Mouse (Mus musculus) cerebellum, adult 9-10 months (tissue): ENCODE measurements around the gene Slc1a5.

Experiments used
- DNase-seq: peaks from one replicate; pipeline ENCODE4 v3.0.0; 2022

The Slc1a5 gene

DNA sequence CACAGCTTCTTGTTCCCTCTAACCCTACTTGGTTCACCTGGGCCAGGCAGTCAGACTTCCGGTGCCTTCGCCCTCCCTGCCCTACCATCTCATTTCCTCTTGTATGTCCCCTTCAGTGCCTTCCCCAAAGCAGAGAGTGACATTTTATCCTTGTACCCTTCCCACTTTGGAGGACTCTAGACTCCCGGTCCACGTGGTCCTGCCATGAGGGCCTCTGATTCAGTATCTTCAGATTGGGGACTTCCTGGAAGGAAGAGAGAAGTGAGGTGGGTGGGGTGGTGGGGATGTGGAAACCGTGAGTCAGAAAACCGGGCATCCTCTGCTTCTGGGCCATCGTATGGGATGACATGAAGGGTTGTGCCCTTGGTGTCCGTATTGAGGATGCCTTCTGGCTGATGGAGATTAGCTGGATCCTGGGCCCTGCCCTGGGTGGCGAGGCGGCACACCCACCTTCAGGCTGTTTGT is 2.1 kb downstream of the Slc1a5 start:
- DNase-seq, result no peak

DNA sequence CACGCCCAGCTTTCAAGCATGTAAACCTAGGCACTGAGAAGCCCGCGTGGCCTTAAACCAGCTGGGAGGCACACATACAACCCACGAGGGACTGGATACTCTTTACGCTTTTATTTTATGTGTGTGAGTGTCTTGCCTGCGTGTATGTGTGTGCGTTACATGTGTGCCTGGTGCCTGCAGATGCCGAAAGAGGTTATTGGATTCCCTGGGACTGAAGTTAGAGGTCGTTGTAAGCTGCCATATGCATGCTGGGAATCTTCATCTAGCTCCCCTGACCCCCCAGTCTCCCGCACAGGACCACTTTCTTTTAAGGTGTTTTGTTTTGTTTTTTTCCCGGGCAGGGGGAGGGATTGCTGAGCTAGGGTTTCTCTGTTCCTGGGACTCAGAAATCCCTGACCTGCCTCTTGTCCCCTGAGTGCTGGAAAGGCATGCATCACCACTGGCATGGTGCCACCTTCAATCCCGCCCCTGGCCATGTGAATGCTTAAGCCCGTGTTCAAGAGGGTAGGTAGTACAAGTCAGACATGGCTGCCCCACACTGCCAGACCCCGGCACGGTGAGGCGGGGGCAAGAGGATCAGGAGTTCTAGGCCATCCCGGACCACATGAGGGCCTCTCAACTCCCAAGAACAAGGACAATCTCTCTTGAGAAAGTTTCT is 2.7 kb downstream of the Slc1a5 start:
- DNase-seq, result no peak

DNA sequence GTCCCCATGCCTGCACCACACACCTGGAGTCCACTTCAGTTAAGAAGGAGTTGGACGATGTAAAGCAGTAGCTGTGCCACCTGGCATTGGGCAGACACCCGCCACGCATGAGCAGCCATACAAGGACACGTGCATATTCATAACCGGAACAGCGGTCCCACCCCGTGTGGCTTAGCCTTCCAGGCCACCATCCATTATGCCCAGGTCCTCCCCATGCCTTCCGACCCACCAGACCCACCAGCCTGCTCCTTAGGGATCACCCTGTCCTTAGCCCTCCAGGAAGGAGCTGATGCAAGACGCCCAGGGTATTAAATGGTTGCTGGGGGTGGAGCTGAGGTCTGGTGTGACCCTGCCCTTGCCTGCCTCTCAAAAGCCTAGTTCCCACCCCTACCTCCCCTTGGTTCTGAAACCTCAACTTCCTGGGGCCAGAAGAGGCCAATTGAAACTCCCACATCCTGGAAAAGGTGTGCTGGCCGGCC is 3.4 kb downstream of the Slc1a5 start:
- no peak for DNase-seq

DNA sequence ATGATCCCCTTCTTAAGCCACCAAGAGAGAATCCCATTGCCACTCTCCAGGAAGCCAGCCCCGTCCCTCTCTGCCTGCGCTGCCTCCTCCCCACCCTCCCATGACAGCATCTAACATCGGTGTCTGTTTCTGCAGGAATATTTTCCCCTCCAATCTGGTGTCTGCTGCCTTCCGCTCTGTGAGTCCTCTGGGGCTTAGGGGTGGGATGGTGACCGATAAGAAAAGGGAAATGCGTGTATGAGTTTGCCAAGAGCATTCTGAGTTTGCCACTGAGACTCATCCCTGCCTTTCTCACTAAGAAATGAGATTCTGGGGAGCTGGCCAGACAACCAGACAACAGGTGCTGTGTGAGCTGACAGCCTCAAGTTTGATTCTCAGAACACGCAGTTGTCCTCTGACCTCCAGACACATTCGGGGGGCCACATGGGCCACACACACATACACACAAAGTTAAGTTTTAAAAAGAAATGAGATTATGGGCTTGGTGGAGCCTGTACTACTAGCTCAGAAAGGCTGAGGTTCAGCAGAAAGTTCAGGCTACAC is 4.5 kb downstream of the Slc1a5 start:
- DNase-seq, result no peak

DNA sequence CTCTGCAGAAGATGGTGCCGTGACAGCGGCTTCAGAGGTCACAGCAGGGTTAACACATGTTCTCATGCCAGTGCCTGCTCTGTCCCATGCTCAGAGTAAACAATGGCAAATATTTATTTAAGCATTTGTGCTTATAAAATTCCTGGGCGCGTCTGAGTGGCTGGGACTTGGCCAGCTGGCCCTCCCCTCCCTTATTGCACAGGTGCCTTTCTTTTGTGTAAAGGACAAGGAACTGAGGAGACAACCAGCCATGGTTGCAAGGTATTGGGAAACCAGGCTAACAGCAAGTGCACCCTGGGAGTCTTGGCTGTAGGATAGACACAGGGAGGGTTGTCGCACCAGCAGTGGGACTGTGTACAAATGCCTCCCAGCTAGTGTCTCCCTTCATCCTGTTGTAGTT is 11.2 kb downstream of the Slc1a5 start:
- no peak for DNase-seq

DNA sequence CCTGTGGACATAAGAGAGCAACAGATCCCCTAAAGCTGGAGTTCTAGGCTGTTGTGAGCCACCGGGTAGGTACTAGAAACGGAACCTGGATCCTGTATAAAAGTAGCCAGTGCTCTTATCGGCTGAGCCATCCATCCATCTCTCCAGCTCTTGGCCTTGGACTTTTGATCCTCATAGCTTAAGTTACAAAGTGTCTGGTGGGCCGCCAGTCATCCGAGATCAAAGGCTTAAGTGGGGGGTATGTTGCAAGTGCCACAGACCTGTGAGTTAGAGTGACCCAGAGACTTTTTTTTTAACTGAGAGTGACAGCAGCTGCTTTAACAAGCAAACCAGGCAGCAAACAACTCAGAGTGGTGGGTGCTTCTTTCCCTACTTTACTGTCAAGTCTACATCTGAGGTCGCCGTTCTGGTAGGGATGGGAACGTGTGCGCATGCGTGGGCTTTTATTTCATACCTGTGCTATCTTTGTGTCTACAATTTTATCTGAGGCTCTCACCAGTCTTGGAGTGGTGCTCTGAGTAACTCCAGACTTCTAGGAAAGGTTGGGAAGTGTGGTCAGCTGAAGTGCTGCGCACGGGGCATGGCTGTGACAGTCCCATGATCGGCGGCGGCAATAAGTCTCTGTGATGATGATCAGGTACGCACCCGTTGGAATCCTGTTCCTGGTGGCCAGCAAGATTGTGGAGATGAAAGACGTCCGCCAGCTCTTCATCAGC is 12.0 kb downstream of the Slc1a5 start:
- DNase-seq, result no peak

DNA sequence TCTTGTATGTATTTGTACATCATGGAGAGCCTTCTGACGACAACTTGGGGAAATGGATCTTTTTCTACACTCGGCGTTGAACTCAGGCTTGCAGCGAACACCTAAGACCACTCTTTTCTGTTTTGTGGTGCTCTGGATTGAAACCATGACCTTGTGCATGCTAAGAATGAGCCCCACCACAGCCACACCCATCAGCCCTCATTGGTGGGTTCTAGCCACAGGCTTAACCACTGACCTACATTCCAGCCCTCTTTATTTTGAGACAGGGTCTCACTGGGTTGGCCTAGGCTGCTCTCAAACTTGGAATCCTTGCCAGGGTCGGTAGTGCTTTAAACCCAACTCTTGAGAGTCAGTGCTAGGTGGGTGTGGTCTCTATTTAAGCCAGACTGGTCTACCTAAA is 13.7 kb downstream of the Slc1a5 start:
- DNase-seq, result no peak

DNA sequence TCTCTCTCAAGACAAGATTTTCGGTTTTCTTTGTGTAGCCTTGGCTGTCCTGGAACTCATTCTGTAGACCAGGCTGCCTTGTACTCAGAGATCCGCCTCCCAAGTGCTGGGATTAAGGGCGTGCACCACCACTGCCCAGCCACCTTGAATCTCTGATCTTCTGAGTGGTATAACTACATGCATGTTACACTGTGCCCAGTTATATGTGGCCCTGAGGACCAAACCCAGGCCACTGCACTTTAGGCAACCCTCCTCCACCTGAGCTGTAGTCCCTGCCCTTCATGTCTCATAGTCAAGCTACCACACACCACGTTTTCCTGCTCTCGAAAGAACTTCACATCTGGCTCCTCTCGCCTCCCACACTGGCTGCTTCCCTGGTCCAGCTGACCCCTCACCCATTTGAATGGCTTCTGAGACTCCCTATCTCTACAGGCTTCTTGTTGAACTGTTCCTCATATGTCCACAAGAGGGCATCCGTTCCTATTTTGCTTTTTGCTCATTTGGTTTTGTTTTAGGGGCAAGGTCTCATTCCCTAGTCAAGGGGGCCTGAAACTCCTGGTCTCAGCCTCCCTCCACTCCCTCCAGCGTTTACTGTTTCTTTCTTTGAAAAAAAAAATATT is 23.4 kb downstream of the Slc1a5 start:
- DNase-seq, result peak; percentile 36

DNA sequence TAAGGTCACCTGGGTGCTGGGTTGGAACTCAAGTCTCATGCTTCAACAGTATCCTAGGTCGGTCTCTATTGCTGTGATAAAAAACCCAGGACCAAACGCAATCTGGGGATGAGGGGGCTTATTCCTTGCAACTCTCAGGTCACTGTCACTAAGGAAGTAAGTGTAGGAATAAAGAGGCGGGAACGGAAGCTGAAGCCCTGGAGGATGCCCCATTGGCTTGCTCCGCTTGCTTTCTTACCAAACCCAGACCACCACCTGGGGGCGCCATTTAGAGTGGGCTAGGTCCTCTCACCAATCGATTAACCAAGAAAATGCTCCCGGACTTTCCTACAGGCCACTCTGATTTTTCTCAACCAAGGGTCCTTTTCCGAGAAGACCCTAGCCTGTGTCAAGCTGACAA is 26.8 kb downstream of the Slc1a5 start:
- peak; percentile 25 for DNase-seq

DNA sequence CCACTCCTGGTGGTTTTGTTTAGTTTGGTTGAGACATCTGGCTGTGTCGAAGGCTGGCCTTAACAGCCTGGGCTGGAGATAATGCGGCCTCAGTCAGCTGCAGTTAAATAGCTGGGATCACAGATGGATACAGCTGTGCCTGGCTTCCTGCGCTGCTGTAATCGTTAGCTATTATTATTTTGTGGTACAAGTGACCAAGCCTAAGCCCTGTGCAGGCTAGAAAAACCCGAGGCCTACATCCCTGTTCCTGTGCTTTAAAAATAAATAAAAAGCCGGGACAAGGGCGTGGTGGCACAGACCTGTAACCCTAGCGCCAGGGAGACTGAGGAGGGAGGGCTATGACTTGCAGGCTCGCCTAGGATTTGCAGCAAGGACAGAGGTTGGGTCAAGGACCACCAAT is 27.5 kb downstream of the Slc1a5 start:
- no peak for DNase-seq

DNA sequence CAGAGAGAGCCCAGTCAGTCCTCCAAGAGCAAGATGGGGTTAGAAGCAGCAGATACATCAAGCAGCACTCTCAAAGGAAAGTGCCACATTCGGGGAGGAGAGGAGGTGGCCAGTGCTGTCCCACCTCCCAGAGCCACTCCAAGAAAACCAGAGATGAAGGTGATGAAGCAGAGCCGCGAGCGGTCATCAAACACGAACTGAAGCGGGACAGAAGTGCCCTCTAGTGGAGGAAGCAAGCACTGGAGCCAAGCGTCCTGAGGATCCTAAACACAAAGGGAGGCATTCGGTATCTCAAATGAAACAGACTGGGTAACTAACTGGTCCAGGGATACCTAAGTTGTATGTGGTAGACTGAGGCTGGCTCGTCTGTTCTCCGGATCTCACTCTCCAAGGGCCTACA is 28.6 kb downstream of the Slc1a5 start:
- DNase-seq, result peak; percentile 85

DNA sequence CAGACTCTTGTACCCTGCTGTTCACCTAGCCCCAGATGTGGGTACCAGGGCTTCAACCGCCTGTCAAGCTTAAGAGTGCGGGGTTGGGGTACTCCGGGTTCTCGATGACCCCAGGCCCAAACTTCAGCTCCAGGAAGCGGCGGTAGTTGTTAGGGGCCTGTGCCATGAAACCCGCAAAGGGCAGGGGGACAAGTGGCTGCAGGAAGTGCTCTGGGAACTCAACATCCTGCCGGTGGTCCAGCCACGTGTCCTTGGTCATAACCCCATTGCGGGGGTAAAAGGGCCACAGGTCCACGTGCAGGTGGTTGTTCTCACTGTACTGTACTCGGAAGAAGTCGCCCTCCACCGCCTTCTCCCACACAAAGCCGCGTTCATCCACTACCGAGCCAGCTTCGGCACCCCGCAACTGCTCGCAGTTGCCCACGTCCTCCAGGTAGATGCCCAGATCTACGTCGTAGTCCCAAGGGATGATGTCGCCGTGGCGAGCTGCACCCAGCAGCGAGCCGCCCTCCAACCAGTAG is 29.3 kb downstream of the Slc1a5 start:
- DNase-seq, result peak; percentile 54

DNA sequence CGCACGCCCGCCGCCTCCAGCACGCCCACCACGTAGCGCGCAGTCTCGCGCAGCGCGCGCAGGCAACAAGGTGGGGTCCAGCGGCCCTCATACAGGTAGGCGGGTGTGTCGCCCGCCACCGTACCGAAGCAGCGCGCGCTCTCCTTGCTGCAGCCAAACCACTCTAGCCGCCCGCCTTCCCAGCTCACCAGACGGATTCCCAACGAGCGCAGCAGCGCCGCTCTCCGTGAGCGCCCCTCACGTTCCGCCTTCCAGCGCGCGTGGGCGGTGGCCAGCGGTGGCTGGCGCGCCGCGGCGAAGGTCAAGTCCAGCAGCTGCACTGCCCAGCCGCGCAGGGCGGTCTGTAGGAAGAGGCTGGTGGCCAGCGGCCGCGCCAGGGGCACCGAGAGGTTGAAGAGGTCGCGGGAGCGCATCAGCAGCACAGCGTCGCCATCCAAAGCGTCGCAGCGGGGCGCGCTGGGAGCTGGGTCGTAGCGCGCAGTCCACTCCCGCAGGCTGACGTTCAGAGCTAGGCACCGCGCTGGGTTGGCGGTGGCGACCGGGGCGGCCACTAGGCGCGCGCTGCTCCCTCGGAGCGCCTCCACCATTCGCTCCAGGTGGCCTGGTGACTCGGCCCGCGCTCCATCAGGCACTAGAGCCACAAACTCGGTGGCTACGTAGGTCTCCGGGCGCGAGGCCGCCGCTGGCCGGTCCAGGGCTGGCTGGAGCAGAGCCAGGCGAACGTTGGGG is 29.9 kb downstream of the Slc1a5 start:
- DNase-seq, result peak; percentile 62

DNA sequence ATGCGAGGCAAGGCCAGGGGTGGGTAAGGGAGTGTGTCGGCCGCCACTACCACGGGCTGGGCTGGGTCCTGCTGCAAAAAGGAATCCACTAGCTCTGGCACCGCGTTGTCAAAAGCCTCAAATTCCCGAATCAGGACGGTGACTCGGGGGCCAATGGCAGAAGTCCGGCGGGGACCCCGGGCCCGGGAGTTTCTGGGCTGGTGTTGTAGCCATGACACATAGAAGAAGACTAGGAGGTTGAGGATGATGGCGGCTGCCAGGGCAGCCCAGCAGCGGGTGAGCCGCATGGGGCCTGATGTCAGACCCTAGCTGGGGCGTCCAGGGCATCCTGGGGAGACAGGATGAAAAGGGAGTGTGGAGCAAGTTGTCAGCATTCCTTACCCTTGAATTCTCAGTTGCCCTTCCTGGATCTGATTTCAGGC is 30.5 kb downstream of the Slc1a5 start:
- DNase-seq, result no peak

DNA sequence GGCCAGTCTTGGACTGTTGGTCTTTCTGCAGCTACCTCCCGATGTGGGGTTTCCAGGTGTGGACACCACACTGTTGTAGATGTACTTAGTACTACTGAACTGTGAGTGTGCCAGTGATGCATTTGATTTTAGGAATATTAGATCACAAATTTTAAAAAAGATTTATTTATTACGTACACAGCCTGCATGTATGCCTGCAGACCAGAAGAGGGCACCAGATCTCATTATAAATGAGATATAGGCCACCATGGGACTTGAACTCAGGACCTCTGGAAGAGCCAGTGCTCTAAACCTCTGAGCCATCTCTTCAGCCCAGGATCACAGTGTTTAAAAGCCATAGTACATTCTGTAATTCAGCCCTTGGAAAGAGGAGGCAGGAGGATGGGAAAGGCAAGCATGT is 31.4 kb downstream of the Slc1a5 start:
- DNase-seq, result peak; percentile 37

DNA sequence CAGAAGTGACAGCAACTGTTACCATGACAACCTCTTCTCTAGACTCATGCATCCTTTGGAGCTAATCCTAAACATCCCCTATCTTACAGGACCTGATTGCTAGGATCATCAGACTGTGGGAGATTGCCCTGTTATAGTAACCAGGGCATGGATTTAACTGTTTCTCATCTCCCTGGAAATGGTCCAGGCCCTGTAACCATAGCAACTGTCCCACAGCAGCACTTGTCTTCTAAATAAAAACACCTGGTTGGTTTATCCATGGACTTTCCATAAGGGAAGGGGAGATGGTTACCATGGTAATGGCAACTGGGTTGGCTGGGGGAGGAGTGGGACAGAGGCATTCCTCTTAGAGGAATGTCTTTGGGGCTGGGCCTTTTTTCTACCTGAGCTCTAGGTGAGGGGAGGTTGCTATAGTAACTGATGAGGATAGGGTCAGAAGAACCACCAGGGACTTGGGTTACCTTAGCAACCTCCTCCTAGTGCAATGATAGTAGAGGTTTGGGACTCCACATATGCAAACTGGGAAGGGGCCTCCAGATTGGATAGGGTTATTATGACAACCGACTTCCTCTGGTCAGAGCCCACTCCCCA is 34.3 kb downstream of the Slc1a5 start, which contains the start of gene Strn4:
Gene Strn4, plus strand, starts transcription at position 539 of the 591 bp plus-strand sequence.
- peak; percentile 73 for DNase-seq

DNA sequence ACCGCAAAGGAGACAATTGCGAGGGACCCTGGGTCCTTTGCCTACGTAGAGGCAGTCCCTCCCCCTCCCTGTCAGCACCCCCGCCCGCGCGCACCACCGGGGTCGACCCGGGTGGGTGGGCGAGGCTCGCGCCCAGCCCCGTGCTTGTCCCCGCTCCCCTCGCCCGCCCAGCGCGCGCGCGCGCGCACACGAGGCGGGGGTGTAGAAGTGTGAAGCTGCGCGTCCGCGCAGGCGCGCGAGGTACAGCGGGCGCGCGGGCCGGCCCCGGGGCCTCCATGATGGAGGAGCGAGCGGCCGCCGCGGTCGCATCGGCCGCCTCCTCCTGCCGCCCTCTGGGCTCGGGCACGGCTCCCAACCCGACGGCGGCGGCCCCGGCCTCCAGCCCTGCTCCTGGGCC is 34.9 kb downstream of the Slc1a5 start:
- DNase-seq, result peak; percentile 81

DNA sequence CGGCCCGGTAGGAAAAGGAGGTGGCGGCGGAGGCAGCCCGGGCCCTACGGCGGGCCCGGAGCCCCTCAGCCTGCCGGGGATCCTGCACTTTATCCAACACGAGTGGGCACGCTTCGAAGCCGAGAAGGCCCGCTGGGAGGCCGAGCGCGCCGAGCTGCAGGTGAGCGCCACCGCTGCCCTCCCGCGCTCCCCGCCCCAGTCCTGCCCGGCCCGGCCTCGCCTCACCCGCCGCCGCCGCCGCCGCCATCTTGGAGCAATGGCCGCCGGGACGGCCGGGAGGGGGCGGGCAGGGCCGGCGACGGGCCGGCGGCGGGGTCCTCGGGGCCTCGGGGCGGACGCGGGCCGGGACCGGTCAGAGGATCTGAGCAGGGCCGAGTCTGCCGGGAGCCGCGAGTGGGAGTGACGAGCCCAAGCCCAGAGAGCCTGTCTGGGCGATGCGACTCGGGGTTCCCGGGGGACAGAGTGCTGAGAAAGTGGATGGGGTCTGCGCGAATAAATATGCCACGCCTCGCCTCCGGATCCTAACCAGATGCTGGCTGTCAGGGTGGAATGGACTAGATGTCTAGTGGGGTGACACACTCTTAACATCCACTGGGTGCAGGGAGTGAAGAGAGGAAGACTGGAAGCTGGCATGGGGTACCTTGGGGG is 35.5 kb downstream of the Slc1a5 start, which contains the start of gene Fkrp:
Gene Fkrp, minus strand, starts transcription at position 258 of the 648 bp plus-strand sequence.
- DNase-seq, result peak; percentile 68

DNA sequence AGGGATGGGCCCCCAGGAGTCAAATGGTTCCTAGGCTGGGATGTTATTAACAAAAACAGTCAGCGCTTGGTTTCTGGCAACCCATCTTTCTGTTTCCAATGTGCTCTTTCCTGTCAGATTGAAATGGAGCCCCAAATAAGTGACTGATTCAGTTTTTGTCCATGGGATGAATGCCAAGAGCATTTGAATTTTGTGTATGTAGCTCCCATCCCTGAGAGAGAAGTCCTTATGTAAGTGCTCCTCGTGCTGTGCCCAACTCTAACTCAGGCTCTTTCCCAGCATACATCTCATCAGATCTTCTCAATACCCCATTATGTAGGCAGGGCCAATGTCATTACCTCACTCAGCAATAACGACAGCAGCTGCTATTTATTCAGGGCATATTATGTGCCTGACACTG is 36.6 kb downstream of the Slc1a5 start:
- DNase-seq, result no peak

DNA sequence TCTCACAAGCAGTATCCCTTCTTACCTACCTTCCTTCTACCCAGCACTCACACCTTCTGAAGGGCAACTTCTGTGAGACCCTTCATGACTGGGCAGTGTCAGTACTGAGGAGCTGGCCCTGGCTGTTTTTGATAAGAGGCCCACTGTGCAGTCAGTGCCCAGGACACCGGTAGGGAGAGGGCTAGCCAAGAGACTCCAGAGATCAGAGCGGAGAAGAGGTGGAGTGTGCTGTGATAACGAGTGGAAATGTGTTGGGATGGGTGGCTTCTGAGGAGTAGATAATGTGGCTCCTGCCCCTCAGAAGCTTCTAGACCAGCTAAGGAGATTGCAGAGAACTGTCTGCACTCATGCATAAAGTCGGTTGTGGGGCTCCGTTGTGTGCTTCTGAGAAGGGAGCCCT is 38.7 kb downstream of the Slc1a5 start:
- peak; percentile 8 for DNase-seq

DNA sequence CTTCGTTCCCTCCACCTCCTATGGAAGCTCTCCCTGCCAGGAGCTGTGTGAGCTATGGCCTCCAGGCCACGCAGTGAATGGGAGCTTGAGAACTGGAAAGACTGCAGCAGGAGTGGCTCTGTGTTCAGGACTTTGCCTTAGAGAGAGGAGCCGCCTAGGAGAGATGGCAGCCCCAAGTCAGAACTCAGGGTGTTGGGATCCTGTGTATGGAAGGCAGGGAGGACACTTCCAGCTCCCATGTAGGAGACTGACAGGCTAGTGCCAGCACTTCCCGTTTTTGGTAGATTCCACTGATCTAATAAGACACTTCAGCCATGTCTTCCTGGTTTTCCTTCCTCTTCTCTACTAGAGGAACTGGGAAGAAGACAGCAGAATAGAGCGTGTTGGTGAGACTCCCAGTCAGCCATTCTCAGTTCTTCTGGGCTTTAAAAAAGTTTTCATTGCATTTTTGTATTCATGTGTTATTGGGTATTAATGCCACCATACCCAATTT is 39.2 kb downstream of the Slc1a5 start:
- peak; percentile 21 for DNase-seq
